10 mouse cellular contexts compared by ENCODE assay signal in genomic region chr4:134401856-134402570, GRCm38 (mm10). TPM values are rescaled to one million over a fixed set of nuclear protein-coding genes. Genes with fewer than 3 reads are reported as not detected.
DNase-seq lines count a peak whose midpoint lies in the region; ATAC-seq and TF ChIP-seq lines count a peak whose summit lies in the region.
"Had no signal": no experiment of that assay in that cellular context is flagged by ENCODE, and none has a peak within 500 bp of the region (broad histone marks: within the 10 kb centered on the region; RNA-seq: fewer than 3 reads in every experiment).

No protein-coding gene starts in this region.

- no peaks in the 10 kb centered on the region for H3K79me2 ChIP-seq in heart, adult 2 months (replicated peaks; ENCODE audit: control insufficient read depth, insufficient read depth, low read length)
- H3K79me2 ChIP-seq in macrophage (ENCODE audit: inconsistent target) = no peaks in the 10 kb centered on the region

- H3K4me1 ChIP-seq in heart, embryonic 15.5 days (replicated peaks) = peaks cover 43% of the 10 kb centered on the region
- H3K4me1 ChIP-seq in heart, adult 2 months (ENCODE audit: control insufficient read depth, insufficient read depth, low read length) = peaks cover 7% of the 10 kb centered on the region
- H3K4me1 ChIP-seq in ES-Bruce4 (ENCODE audit: control insufficient read depth, insufficient read depth, low read length) = peaks cover 5% of the 10 kb centered on the region
- peaks cover 15% of the 10 kb centered on the region for H3K4me1 ChIP-seq in forebrain, postnatal 0 days (ENCODE audit: insufficient read depth)

- ATAC-seq in heart, embryonic 15.5 days (replicated peaks; ENCODE audit: insufficient number of reproducible peaks, insufficient read depth, low FRiP score, low read depth) = 0 out of 2 replicates have a peak, but pooled peaks have one; percentile 8
- ATAC-seq in forebrain, postnatal 0 days = 0 out of 2 replicates have a peak, but pooled peaks have one; percentile 14
- ATAC-seq: Patski had no signal

- no peak for TF ChIP-seq CTCF in heart, adult 2 months (IDR thresholded peaks at IDR 0.05)
- TF ChIP-seq CTCF in ES-Bruce4 (IDR thresholded peaks at IDR 0.05; ENCODE audit: low read depth, low read length) = no peak
- no peak for TF ChIP-seq CTCF in forebrain, postnatal 0 days (IDR thresholded peaks at IDR 0.05; ENCODE audit: low read depth)

- H3K27ac ChIP-seq in heart, embryonic 15.5 days = peak overlapping the region; percentile 59
- no peak overlapping the region; the same call in 1 of the 2 replicates for H3K27ac ChIP-seq in heart, adult 2 months
- H3K27ac ChIP-seq in ES-Bruce4 (ENCODE audit: insufficient read depth, low read length) (peak overlapping the region; percentile 89), macrophage (peak overlapping the region; percentile 51)
- peak overlapping the region; percentile 90 for H3K27ac ChIP-seq in forebrain, postnatal 0 days (ENCODE audit: low read depth, low read length)

- no peaks in the 10 kb centered on the region for H3K27me3 ChIP-seq in heart, embryonic 15.5 days
- no peaks in the 10 kb centered on the region for H3K27me3 ChIP-seq in heart, adult 2 months (ENCODE audit: control insufficient read depth, insufficient read depth, low read length)
- no peaks in the 10 kb centered on the region for H3K27me3 ChIP-seq in ES-Bruce4 (ENCODE audit: control insufficient read depth, insufficient read depth, low read length, poor library complexity, severe bottlenecking)
- no peaks in the 10 kb centered on the region for H3K27me3 ChIP-seq in forebrain, postnatal 0 days (ENCODE audit: insufficient read depth, low read length)
- H3K27me3 ChIP-seq: Patski had no signal

- 0 out of 2 replicates have a peak overlapping the region, but pooled peaks have one; percentile 16 for H3K9ac ChIP-seq in heart, embryonic 15.5 days
- no peak overlapping the region for H3K9ac ChIP-seq in heart, adult 2 months (ENCODE audit: low read depth, low read length)
- H3K9ac ChIP-seq in ES-Bruce4 (ENCODE audit: low read depth, poor library complexity, severe bottlenecking) = peak overlapping the region; percentile 22
- H3K9ac ChIP-seq in forebrain, postnatal 0 days = no peak overlapping the region

- no peak for TF ChIP-seq EP300 in heart, adult 2 months (IDR thresholded peaks at IDR 0.05; ENCODE audit: insufficient read depth, low read depth, low read length)
- TF ChIP-seq EP300 in ES-Bruce4 (IDR thresholded peaks at IDR 0.05; ENCODE audit: insufficient read depth, low read depth, low read length) = peak; percentile 37; the same call in 1 of the 2 replicates

- H3K4me2 ChIP-seq in heart, embryonic 15.5 days = peak overlapping the region; percentile 76
- H3K4me2 ChIP-seq in forebrain, postnatal 0 days (ENCODE audit: low read depth) = peak overlapping the region; percentile 70

- WGBS in heart, embryonic 15.5 days = 58% methylated on average over 16 of the region's 16 CpGs
- WGBS in heart, adult 2 months = 52% methylated on average over 16 of the region's 16 CpGs
- 63% methylated on average over 16 of the region's 16 CpGs for WGBS in forebrain, postnatal 0 days
- WGBS in macrophage (ENCODE audit: missing documents) = 13% methylated on average over 16 of the region's 16 CpGs

- intact Hi-C loops in heart, adult 2 months (cut with DNase I) = no loop called here

- H3K4me3 ChIP-seq in heart, embryonic 15.5 days = no peak overlapping the region
- no peak overlapping the region for H3K4me3 ChIP-seq in heart, adult 2 months
- peak overlapping the region; percentile 32 for H3K4me3 ChIP-seq in ES-Bruce4 (ENCODE audit: low read depth, low read length)
- H3K4me3 ChIP-seq in forebrain, postnatal 0 days (ENCODE audit: low read depth, low read length) = no peak overlapping the region
- 0 out of 2 replicates have a peak overlapping the region, but pooled peaks have one; percentile 31 for H3K4me3 ChIP-seq in macrophage (ENCODE audit: inconsistent target)

- 0 out of 2 replicates have a peak, but pooled peaks cover 3% of the 10 kb centered on the region for H3K36me3 ChIP-seq in heart, embryonic 15.5 days
- H3K36me3 ChIP-seq in heart, adult 2 months (ENCODE audit: control insufficient read depth, insufficient read depth, low read length) = no peaks in the 10 kb centered on the region
- no peaks in the 10 kb centered on the region for H3K36me3 ChIP-seq in ES-Bruce4 (ENCODE audit: control insufficient read depth, insufficient read depth, low read length, poor library complexity, severe bottlenecking)
- no peaks in the 10 kb centered on the region for H3K36me3 ChIP-seq in forebrain, postnatal 0 days (ENCODE audit: insufficient read depth)
- no peaks in the 10 kb centered on the region for H3K36me3 ChIP-seq in macrophage (ENCODE audit: inconsistent target)

- H3K9me3 ChIP-seq in heart, embryonic 15.5 days (replicated peaks) = no peaks in the 10 kb centered on the region
- H3K9me3 ChIP-seq in ES-Bruce4 (replicated peaks; ENCODE audit: control insufficient read depth, insufficient read depth, low read length, poor library complexity, severe bottlenecking) = no peaks in the 10 kb centered on the region
- H3K9me3 ChIP-seq in forebrain, postnatal 0 days (ENCODE audit: low read length) = no peaks in the 10 kb centered on the region

- no peak for DNase-seq in heart, adult 2 months
- no peak for DNase-seq in forebrain, postnatal 0 days
- DNase-seq in testis, postnatal 10 days (ENCODE audit: low spot score) = no peak
- no peak for DNase-seq in ovary, postnatal 36 days (ENCODE audit: low spot score)
- DNase-seq in ovary, postnatal 10 days (ENCODE audit: low spot score) = no peak

- TF ChIP-seq POLR2A in heart, adult 2 months (IDR thresholded peaks at IDR 0.05; ENCODE audit: insufficient read depth, low read depth, low read length) = no peak
- no peak for TF ChIP-seq POLR2A in ES-Bruce4 (IDR thresholded peaks at IDR 0.05; ENCODE audit: insufficient read depth, low read length)

RNA-seq across cellular contexts. Expression of gene Pafah2, which starts 5.9 kb away (rescaled TPM):
- polyA plus RNA-seq in heart, embryonic 15.5 days (2015; fragmentation: Nextera tagmentation; extraction: Ambion mirVana) = 10.3 and 10.6 TPM in 2 replicates
- total RNA-seq in heart, adult 2 months (2021) = 10 to 100 TPM in 1 of 2 experiments, 1 to 10 TPM in 1; 6.4 to 11.0 TPM
- polyA plus RNA-seq in heart, adult 2 months (2012; rRNA removed) = 11.7 and 17.8 TPM in 2 replicates
- polyA plus RNA-seq in ES-Bruce4 (2011; ENCODE audit: insufficient read depth, insufficient read length, low read depth, missing spikeins) (16.4 and 16.5 TPM in 2 replicates), macrophage (2018) (5.0 to 14.1 TPM (median 9.5 TPM) in 3 replicates)
- total RNA-seq in forebrain, postnatal 0 days (2014; rRNA removed) = 11.1 and 18.0 TPM in 2 replicates
- 6.4 and 7.6 TPM in 2 replicates for polyA plus RNA-seq in forebrain, postnatal 0 days (2015; fragmentation: Nextera tagmentation; extraction: Ambion mirVana)
- total RNA-seq in macrophage (2018; cell fraction: chromatin; rRNA removed) = 10 to 100 TPM in 23 of 26 experiments, 1 to 10 TPM in 3; 5.3 to 58.1 (median 26.3) TPM
- 10 to 100 TPM in 19 of 26 experiments, 1 to 10 TPM in 7; 7.7 to 19.7 (median 11.1) TPM for total RNA-seq in macrophage (2018; cell fraction: cytosol; rRNA removed)
- 10 to 100 TPM in 21 of 26 experiments, 1 to 10 TPM in 5; 5.7 to 35.3 (median 16.0) TPM for total RNA-seq in macrophage (2018; cell fraction: nucleus; rRNA removed)

RNA-seq across cellular contexts. Expression of gene Extl1, which starts 18.4 kb away (rescaled TPM):
- polyA plus RNA-seq in heart, embryonic 15.5 days (2015; fragmentation: Nextera tagmentation; extraction: Ambion mirVana) = 2.3 and 2.9 TPM in 2 replicates
- 10 to 100 TPM; 18.0 to 19.6 TPM for total RNA-seq in heart, adult 2 months (2021)
- polyA plus RNA-seq in heart, adult 2 months (2012; rRNA removed) = 23.7 and 24.4 TPM in 2 replicates
- polyA plus RNA-seq in ES-Bruce4 (2011; ENCODE audit: insufficient read depth, insufficient read length, low read depth, missing spikeins) (3.3 and 3.9 TPM in 2 replicates), macrophage (2018) (0.03 TPM in 1 of 3 replicates, not detected in the others)
- 0.95 and 1.4 TPM in 2 replicates for total RNA-seq in forebrain, postnatal 0 days (2014; rRNA removed)
- polyA plus RNA-seq in forebrain, postnatal 0 days (2015; fragmentation: Nextera tagmentation; extraction: Ambion mirVana) = 1.2 TPM in 2 replicates
- under 1 TPM in 2 of 26 experiments, not detected in 24; 0.16 TPM for total RNA-seq in macrophage (2018; cell fraction: chromatin; rRNA removed)
- under 1 TPM in 11 of 26 experiments, not detected in 15; 0.03 to 0.14 (median 0.04) TPM for total RNA-seq in macrophage (2018; cell fraction: cytosol; rRNA removed)
- total RNA-seq in macrophage (2018; cell fraction: nucleus; rRNA removed) = under 1 TPM in 4 of 26 experiments, not detected in 22; 0.10 to 0.15 (median 0.11) TPM

RNA-seq across cellular contexts. Expression of gene Slc30a2, which starts 59.0 kb away (rescaled TPM):
- 0.18 and 0.21 TPM in 2 replicates for polyA plus RNA-seq in heart, embryonic 15.5 days (2015; fragmentation: Nextera tagmentation; extraction: Ambion mirVana)
- total RNA-seq in heart, adult 2 months (2021) = under 1 TPM; 0.45 to 0.65 TPM
- 0.12 and 0.35 TPM in 2 replicates for polyA plus RNA-seq in heart, adult 2 months (2012; rRNA removed)
- 3.9 and 4.9 TPM in 2 replicates for polyA plus RNA-seq in ES-Bruce4 (2011; ENCODE audit: insufficient read depth, insufficient read length, low read depth, missing spikeins)
- total RNA-seq in forebrain, postnatal 0 days (2014; rRNA removed) = 0.08 TPM in 1 of 2 replicates, not detected in the other
- 0.15 and 0.28 TPM in 2 replicates for polyA plus RNA-seq in forebrain, postnatal 0 days (2015; fragmentation: Nextera tagmentation; extraction: Ambion mirVana)
- not detected for total RNA-seq in macrophage (2018; cell fraction: chromatin; rRNA removed)
- not detected for total RNA-seq in macrophage (2018; cell fraction: cytosol; rRNA removed)
- total RNA-seq in macrophage (2018; cell fraction: nucleus; rRNA removed) = not detected
- not detected in 3 replicates for polyA plus RNA-seq in macrophage (2018)
- total RNA-seq: hematopoietic stem cell, adult 5-6 weeks had no signal
- polyA plus RNA-seq: Patski had no signal

Comparison
In these comparisons a context has a peak if more than half of its experiments do, and no peak if none do; other contexts are left out.
1. H3K9ac ChIP-seq: peak in heart, embryonic 15.5 days (single experiment) and ES-Bruce4 (single experiment); none in heart, adult 2 months (single experiment) and forebrain, postnatal 0 days (single experiment).
2. H3K4me3 ChIP-seq: peak in ES-Bruce4 (single experiment) and macrophage (single experiment); none in heart, embryonic 15.5 days (single experiment), heart, adult 2 months (single experiment) and forebrain, postnatal 0 days (single experiment).